Mouse (Mus musculus) adrenal gland, adult 8-10 months (tissue): Measurements from ENCODE around the gene Snx32. TPM values are rescaled to one million over a fixed set of nuclear protein-coding genes. Genes with fewer than 3 reads are reported as not detected.
"Not testable (repeated sequence)": the region's sequence is repeated elsewhere in the genome, so short reads cannot be mapped to it uniquely, and the experiment has no call there.

Experiments
- DNase-seq: peaks from one replicate; pipeline ENCODE4 v3.0.0; 2022
- total RNA-seq, 4 experiments: library from RNA; stranded (reverse); gene quantifications; 2 replicates each; pipeline ENCODE4 v1.2.4; 2022

Gene Snx32
- total RNA-seq, 4 experiments from 2014 or later = 13.4 to 35.0 (median 23.9) TPM

- no peak for DNase-seq
Measured at GRCm38 (mm10) chr19:5512091-5513004, 2.0 kb upstream of the Snx32 start.

DNA sequence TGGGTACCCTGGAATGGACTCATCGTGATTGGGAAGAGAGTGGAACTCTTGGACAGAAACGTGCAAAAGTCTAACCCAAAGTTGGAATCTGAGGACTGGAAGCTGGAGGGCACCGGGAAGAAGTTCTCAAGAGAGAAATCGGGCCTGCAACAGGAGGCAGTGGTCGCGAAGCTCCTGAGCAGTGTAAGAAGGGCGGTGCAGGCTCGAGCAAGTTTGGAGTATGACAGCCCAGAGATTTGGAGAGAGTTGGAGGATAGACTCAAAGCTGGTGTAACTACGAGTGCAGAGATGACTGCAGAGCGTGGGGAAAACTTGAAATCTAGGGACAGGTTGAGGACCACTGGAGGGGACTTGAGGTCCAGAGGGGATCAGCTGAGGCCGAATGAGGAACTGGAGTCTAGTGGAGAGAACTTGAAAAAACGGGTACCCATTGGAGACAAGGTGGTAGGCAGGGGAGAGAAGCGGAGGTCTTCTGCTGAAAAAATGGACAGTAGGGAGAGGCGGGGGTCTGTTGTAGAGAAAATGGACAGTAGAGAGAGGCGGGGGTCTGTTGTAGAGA is 815 bp upstream of the Snx32 start:
- no peak for DNase-seq

- no peak for DNase-seq
Measured at GRCm38 (mm10) chr19:5503687-5504086, 6.7 kb downstream of the Snx32 start, which contains the start of gene 1700020D05Rik. 1700020D05Rik (minus strand) TSS chr19:5503787.

- no peak for DNase-seq
Measured at GRCm38 (mm10) chr19:5500330-5500875, 9.9 kb downstream of the Snx32 start.

- no peak for DNase-seq
Measured at GRCm38 (mm10) chr19:5496052-5496370, 14.3 kb downstream of the Snx32 start.

DNA sequence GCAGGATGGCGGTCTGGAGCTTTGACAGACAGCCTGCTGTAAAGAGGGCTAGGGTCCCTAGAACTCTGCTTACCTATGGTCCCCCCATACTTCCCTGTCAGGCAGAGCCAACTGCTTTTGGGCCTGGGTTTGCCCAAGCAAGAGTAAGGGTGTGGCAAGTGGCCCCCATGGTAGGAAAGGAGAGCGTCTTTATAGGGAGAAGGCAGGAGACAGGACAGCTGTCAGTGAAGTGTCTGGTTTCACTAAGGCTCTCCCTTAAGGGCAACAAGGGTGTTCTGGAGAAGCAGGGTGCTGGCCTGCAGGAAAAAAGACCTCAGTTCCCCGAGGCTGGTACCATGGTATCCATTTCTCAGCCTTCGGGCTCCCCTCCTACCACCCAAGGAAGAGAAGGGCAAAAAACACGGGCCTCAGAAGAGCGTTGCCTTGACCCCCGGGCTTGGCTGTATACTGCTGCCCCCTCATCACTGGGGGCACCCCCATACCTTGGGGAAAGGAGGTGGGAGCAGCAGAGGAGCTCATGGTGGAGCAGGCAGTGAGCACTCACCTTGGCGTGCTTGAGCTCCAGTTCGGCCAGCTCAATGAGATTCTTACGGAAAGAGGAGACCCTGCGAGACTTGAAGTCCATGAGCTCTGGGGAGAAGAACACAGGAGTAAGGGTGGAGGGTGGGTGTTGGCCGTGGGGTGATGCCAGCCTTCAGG is 14.8 kb downstream of the Snx32 start:
- no peak for DNase-seq

GRCm38 (mm10) chr19:5494314-5494713 is 16.0 kb downstream of the Snx32 start:
- no peak for DNase-seq

DNA sequence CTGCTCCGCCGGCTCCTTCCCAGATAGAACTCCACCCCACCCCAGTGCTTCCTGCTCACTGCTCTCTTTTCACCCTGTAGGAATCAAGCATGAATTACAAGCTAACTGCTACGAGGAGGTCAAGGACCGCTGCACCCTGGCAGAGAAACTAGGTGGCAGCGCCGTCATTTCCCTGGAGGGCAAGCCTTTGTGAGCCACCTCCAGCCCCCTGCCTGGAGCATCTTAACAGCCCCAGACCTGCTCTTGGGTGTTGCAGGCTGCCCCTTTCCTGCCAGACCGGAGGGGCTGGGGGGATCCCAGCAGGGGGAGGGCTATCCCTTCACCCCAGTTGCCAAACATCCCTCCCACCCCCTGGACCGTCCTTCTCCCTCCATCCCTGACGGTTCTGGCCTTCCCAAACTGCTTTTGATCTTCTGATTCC is 17.0 kb downstream of the Snx32 start:
- DNase-seq = not testable (repeated sequence)

- no peak for DNase-seq
Measured at GRCm38 (mm10) chr19:5492641-5493040, 17.7 kb downstream of the Snx32 start.

GRCm38 (mm10) chr19:5490898-5491708 is 19.2 kb downstream of the Snx32 start:
- peak; percentile 85 for DNase-seq

- DNase-seq = peak; percentile 94
Measured at GRCm38 (mm10) chr19:5490313-5490897, 19.9 kb downstream of the Snx32 start, which contains the start of gene Cfl1. Cfl1 (plus strand) TSS chr19:5490455.

GRCm38 (mm10) chr19:5489721-5490120 is 20.6 kb downstream of the Snx32 start:
- not testable (repeated sequence) for DNase-seq

- peak; percentile 96 for DNase-seq
Measured at GRCm38 (mm10) chr19:5488878-5489571, 21.3 kb downstream of the Snx32 start.

- DNase-seq = peak; percentile 97
Measured at GRCm38 (mm10) chr19:5487768-5488550, 22.4 kb downstream of the Snx32 start, which contains the start of gene Mus81. Mus81 (minus strand) TSS chr19:5488402.

DNA sequence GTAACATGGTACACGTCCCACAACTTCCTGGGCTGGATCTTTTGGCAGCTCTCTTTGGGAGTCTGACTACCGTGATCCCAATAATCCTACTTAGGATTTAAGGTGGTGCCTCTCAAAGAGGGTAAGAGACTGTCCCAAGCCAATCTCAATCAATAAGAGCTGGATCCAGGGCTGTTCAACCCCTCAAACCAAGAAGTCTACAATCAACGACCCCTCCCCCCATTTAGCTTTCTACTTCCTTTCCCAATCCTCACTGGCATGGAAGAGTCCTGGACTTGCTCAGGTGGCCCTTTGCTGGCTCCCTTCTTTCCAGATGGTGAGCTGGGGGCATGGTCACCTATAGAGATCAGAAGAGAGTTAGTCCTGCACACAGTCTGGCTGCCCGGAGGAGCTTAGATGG is 23.6 kb downstream of the Snx32 start:
- no peak for DNase-seq

GRCm38 (mm10) chr19:5486286-5486685 is 24.1 kb downstream of the Snx32 start:
- no peak for DNase-seq

- no peak for DNase-seq
Measured at GRCm38 (mm10) chr19:5485821-5486220, 24.5 kb downstream of the Snx32 start.

- no peak for DNase-seq
Measured at GRCm38 (mm10) chr19:5485371-5485770, 25.0 kb downstream of the Snx32 start.

DNA sequence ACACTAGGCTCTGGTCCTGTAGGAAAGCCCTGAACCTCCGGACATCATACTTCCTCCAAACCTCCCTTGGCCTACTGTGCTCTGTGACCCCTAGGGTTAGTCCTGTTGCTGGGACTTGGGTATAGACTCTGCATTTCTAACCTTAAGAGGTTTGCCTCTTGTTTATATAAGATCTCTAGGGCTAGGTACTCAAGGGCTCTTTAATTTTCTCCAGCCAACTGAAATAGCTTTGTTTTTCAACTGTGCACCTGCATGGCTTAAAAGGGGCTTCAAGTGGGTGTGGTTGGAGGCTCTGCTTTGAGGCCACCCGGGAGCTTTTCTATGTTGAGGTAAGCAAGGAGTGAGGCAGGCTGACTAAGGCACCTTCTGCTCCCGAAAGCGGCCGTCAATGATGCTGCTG is 25.8 kb downstream of the Snx32 start:
- DNase-seq = no peak
